Mouse (Mus musculus) intestine, embryonic 16.5 days (tissue): ENCODE measurements around the gene Bcar3. TPM values are rescaled to one million over a fixed set of nuclear protein-coding genes. Genes with fewer than 3 reads are reported as not detected.

Experiments used
- ATAC-seq: fragments of 200-750 bp; cut with Nextera tagmentation; 2 replicates; pipeline ENCODE4 v1.8.0; 2017; ENCODE audit warnings: moderate TSS enrichment, moderate library complexity
- H3K27ac ChIP-seq: fragments of 300-500 bp; sonication (generic); 2 replicates; pipeline ENCODE4 v1.5.1; 2014; ENCODE audit warnings: mild to moderate bottlenecking, low read length
- H3K27me3 ChIP-seq: fragments of 300-500 bp; sonication (generic); replicated peaks from 2 replicates; pipeline ENCODE4 v1.6.1; 2014; ENCODE audit warnings: low read length, control low read depth, mixed read lengths; ENCODE audit not compliant: control insufficient read depth, insufficient read depth
- H3K36me3 ChIP-seq: fragments of 300-500 bp; sonication (generic); 2 replicates; pipeline ENCODE4 v1.6.1; 2014; ENCODE audit warnings: low read length, control low read depth; ENCODE audit not compliant: control insufficient read depth, insufficient read depth
- H3K4me1 ChIP-seq: fragments of 300-500 bp; sonication (generic); 2 replicates; pipeline ENCODE4 v1.6.1; 2014; ENCODE audit warnings: low read length, control low read depth, mixed read lengths; ENCODE audit not compliant: control insufficient read depth, insufficient read depth
- H3K4me2 ChIP-seq: fragments of 300-500 bp; sonication (generic); 2 replicates; pipeline ENCODE4 v1.6.1; 2014; ENCODE audit warnings: low read depth, low read length, control low read depth
- H3K4me3 ChIP-seq: fragments of 300-500 bp; sonication (generic); 2 replicates; pipeline ENCODE4 v1.5.1; 2014; ENCODE audit warnings: mild to moderate bottlenecking, low read length
- H3K9ac ChIP-seq: fragments of 300-500 bp; sonication (generic); 2 replicates; pipeline ENCODE4 v1.6.1; 2014; ENCODE audit warnings: low read depth, low read length
- H3K9me3 ChIP-seq: fragments of 300-500 bp; sonication (generic); 2 replicates; pipeline ENCODE4 v1.6.1; 2016; ENCODE audit warnings: low read length, control low read depth; ENCODE audit not compliant: control insufficient read depth
- WGBS: fragments of 180-500 bp; shearing (Covaris S2); extraction: QIAGEN DNeasy Blood & Tissue Kit; methylation state at CpG from one replicate; pipeline ENCODE4 v1.1.7; 2014; 5-methylcytosine and 5-hydroxymethylcytosine counted together
- polyA plus RNA-seq: library from polyadenylated mRNA; unstranded; fragments of >200 nt; fragmentation: Nextera tagmentation; extraction: Ambion mirVana; gene quantifications from 2 replicates; pipeline ENCODE4 v1.2.1, GENCODE M21; 2015

Bcar3 gene
- polyA plus RNA-seq, result 23.7 and 27.2 TPM in 2 replicates

DNA sequence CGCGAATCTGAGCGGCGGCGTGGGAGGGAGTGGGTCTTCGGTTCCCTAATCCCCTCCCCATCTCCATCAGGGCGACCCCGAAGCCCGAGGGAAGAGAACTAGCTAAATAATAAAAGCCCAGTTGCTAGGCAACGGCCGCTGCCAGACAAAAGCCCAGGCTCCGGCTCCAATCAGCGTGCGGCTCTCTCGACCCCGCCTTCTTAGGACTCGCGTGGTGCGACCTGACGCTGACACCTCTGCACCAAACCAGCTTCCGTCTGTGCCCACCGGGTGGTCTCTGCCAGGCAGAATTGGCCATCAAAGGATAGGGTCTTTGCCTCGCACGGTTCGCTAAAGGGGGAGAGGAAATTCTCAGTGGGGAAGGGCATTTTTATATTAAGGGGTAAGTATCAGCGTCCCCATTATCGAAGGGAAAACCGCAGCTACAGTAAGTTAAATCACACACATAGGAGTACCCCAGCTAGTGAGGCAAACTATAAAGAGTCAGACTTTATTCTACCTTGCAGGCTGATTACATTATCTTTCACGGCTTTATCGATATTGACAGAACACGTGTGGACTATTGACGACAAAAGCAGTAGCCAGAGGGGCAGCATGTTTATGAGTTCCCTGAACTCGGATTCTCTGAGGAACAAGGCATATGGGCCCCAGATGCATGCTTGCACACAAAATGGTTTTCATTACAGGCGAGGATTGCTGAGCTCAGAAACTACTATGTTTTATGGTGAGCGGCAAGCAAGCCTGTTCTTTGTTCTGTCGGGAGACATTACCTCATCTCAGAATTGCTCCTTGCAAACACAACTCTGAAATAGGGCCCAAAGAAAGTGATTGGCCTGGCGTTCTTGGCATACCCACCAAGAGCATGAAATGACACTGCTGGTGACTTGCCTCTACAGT lies at the start of gene Bcar3:
Gene Bcar3, plus strand, starts transcription at position 183 of the 897 bp plus-strand sequence.
- Histone ChIP-seq H3K27me3 (no peaks in the 10 kb centered on the region), H3K27ac (peak within 1 kb of the TSS; percentile 94), H3K36me3 (no peaks in the 10 kb centered on the region), H3K4me2 (peak within 1 kb of the TSS; percentile 76), H3K9me3 (no peaks in the 10 kb centered on the region), H3K9ac (peak within 1 kb of the TSS; percentile 92), H3K4me1 (peaks cover 12% of the 10 kb centered on the region), H3K4me3 (peak within 1 kb of the TSS; percentile 90)
- ATAC-seq, result peak; percentile 59
- 3% methylated on average over 37 of the region's 37 CpGs for WGBS

DNA sequence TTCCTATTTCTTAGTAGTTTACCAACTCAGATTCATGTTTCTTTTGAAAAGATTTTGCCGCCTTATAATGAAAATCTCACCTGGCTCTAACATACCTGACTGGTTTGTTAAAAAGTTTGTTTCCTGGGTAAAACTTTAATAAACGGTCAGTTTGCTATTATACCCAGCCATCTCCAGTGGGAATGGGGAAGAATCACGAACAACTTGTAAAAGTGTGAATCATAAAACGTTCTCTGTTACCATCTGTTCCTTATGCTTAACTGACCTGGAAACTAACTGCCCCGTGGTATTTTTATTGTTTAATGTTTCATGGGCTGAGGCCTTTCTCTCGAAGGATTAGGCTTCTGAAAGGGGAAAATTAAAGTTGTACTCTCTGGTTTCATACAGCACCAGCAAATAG lies 49.2 kb upstream of the Bcar3 start:
- H3K4me2 ChIP-seq, result peak overlapping the region; percentile 60
- H3K9ac ChIP-seq, result peak overlapping the region; percentile 60
- no peaks in the 10 kb centered on the region for H3K27me3 ChIP-seq
- no peak overlapping the region for H3K27ac ChIP-seq
- peak overlapping the region; percentile 36 for H3K4me3 ChIP-seq
- no peak for ATAC-seq
- no peaks in the 10 kb centered on the region for H3K36me3 ChIP-seq
- H3K4me1 ChIP-seq, result peaks cover 20% of the 10 kb centered on the region
- H3K9me3 ChIP-seq, result no peaks in the 10 kb centered on the region
- WGBS, result 40% methylated on average over 6 of the region's 6 CpGs

DNA sequence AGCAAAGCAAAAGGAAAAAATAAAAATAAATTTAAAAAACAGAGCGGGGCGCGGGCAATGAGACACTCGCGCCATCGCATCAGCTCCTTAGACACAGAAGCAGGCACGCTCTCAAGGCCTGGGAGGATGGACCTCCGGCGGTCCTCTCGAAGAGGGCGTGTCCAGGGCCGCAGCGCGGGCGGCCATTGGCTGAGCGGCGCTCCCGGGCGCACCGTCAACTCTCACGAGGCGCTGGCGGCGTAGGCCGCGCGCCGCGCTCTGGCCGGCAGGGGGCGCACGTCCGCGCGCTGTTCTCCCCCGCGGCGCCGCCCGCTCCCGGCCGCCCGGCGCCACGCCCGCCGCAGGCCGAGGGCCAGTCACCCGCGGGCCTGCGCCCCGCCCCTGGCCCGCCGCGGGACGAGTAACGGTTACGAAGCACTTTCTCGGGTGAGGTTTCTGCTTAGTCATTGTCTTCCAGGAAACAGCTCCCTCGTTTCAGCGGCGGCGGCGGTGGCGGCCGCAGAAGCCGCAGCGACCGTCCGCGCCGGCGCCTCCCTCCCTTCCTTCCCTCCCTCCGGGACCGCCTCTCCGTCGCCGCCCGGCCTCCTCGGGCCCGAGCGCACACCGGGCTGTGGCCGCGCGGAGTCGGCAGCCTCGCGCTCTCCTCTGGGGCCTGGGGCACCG lies 48.6 kb upstream of the Bcar3 start, which contains the start of gene Gclm:
Gene Gclm, plus strand, starts transcription at position 343 of the 663 bp plus-strand sequence.
- Histone ChIP-seq H3K27ac (peak within 1 kb of the TSS; percentile 93), H3K4me2 (peak within 1 kb of the TSS; percentile 84), H3K36me3 (no peaks in the 10 kb centered on the region), H3K4me1 (peaks cover 20% of the 10 kb centered on the region), H3K9me3 (no peaks in the 10 kb centered on the region), H3K27me3 (no peaks in the 10 kb centered on the region), H3K9ac (peak within 1 kb of the TSS; percentile 92), H3K4me3 (peak within 1 kb of the TSS; percentile 90)
- under 1% methylated on average over 72 of the region's 90 CpGs for WGBS
- ATAC-seq, result peak; percentile 96

DNA sequence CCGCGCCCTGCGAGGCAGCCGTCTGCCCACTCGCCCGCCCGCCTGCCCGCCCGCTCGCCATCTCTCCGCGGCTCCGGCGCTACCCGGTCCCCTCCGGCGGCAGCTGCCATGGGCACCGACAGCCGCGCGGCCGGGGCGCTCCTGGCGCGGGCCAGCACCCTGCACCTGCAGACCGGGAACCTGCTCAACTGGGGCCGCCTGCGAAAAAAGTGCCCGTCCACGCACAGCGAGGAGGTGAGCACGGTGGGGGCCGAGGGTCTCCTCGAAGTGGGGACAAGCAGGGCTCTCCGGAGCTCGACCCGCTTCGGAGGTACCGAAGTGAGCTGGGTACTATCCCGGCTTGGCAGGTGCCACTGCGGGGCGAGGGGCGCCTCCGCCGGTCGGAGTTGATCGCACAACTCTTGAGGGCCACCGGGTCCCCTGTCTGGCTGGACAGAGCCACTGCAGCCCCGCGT lies 48.0 kb upstream of the Bcar3 start:
- WGBS, result under 1% methylated on average over 50 of the region's 50 CpGs
- no peaks in the 10 kb centered on the region for H3K27me3 ChIP-seq
- peaks cover 20% of the 10 kb centered on the region for H3K4me1 ChIP-seq
- H3K36me3 ChIP-seq, result no peaks in the 10 kb centered on the region
- peak; percentile 57 for ATAC-seq
- peak overlapping the region; percentile 84 for H3K4me2 ChIP-seq
- peak overlapping the region; percentile 92 for H3K9ac ChIP-seq
- no peaks in the 10 kb centered on the region for H3K9me3 ChIP-seq
- peak overlapping the region; percentile 93 for H3K27ac ChIP-seq
- peak overlapping the region; percentile 90 for H3K4me3 ChIP-seq

DNA sequence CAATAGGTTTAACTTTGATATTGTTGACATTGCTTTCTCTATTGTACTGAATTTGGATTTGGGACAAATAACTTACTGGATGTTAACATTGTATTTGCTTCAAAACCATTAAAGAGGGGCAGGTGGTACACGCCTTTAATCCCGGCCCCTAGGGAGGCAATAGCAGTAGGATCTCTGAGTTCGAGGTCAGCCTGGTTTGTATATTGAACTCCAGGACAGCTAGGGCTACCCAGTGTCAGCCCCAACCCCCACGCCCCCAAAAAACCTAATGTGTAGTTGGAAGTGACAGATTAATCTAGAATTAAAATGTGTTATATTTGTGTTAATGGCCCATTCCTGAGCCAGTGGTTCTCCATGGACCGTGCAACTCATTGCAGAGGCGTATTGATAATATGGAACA lies 47.5 kb upstream of the Bcar3 start:
- Histone ChIP-seq H3K9ac (peak overlapping the region; percentile 92), H3K4me2 (peak overlapping the region; percentile 84), H3K4me1 (peaks cover 20% of the 10 kb centered on the region), H3K27me3 (no peaks in the 10 kb centered on the region), H3K4me3 (peak overlapping the region; percentile 90), H3K9me3 (no peaks in the 10 kb centered on the region), H3K36me3 (no peaks in the 10 kb centered on the region), H3K27ac (peak overlapping the region; percentile 93)
- 28% methylated on average over 6 of the region's 6 CpGs for WGBS
- no peak for ATAC-seq

GRCm38 (mm10) chr3:122246986-122247767 lies 46.8 kb upstream of the Bcar3 start:
- no peaks in the 10 kb centered on the region for H3K36me3 ChIP-seq
- peaks cover 20% of the 10 kb centered on the region for H3K4me1 ChIP-seq
- peak overlapping the region; percentile 38; the same call in 1 of the 2 replicates for H3K9ac ChIP-seq
- H3K4me3 ChIP-seq, result peak overlapping the region; percentile 90
- peak overlapping the region; percentile 84 for H3K4me2 ChIP-seq
- H3K27me3 ChIP-seq, result no peaks in the 10 kb centered on the region
- 52% methylated on average over 12 of the region's 12 CpGs for WGBS
- H3K9me3 ChIP-seq, result no peaks in the 10 kb centered on the region
- no peak for ATAC-seq
- H3K27ac ChIP-seq, result peak overlapping the region; percentile 74

- H3K4me1 ChIP-seq, result peaks cover 20% of the 10 kb centered on the region
- H3K9ac ChIP-seq, result no peak overlapping the region
- peak overlapping the region; percentile 49; the same call in 1 of the 2 replicates for H3K27ac ChIP-seq
- peak; percentile 14 for ATAC-seq
- H3K27me3 ChIP-seq, result no peaks in the 10 kb centered on the region
- peak overlapping the region; percentile 84; the same call in 1 of the 2 replicates for H3K4me2 ChIP-seq
- H3K4me3 ChIP-seq, result no peak overlapping the region; the same call in 1 of the 2 replicates
- WGBS, result 99% methylated on average over 2 of the region's 2 CpGs
- H3K9me3 ChIP-seq, result no peaks in the 10 kb centered on the region
- H3K36me3 ChIP-seq, result no peaks in the 10 kb centered on the region
These were observed 46.2 kb upstream of the Bcar3 start for GRCm38 (mm10) chr3:122247768-122248100.

GRCm38 (mm10) chr3:122252466-122253253 lies 41.3 kb upstream of the Bcar3 start:
- Histone ChIP-seq H3K36me3 (no peaks in the 10 kb centered on the region), H3K27ac (no peak overlapping the region), H3K4me1 (0 out of 2 replicates have a peak, but pooled peaks cover 3% of the 10 kb centered on the region), H3K9ac (no peak overlapping the region), H3K4me3 (no peak overlapping the region), H3K27me3 (no peaks in the 10 kb centered on the region), H3K9me3 (no peaks in the 10 kb centered on the region), H3K4me2 (no peak overlapping the region)
- ATAC-seq, result peak; percentile 78
- WGBS, result 40% methylated on average over 3 of the region's 3 CpGs
